Mouse (Mus musculus): ENCODE data around the gene 1700020D05Rik. TPM values are rescaled to one million over a fixed set of nuclear protein-coding genes. Genes with fewer than 3 reads are reported as not detected.

Gene 1700020D05Rik
- polyA plus RNA-seq, 1 experiment from 2014 or later, result not detected

- Histone ChIP-seq H3K9ac (ENCODE audit: low read depth, low read length) (peak overlapping the region; percentile 87), H3K27ac (ENCODE audit: low read length) (peak overlapping the region; percentile 86), H3K4me2 (ENCODE audit: low read length) (peak overlapping the region; percentile 98), H3K4me3 (ENCODE audit: low read depth, low read length) (peak overlapping the region; percentile 84), H3K27me3 (ENCODE audit: control insufficient read depth, insufficient read depth, low read depth, low read length) (no peaks in the 10 kb centered on the region), H3K36me3 (ENCODE audit: control insufficient read depth, insufficient read depth, low read length) (peaks cover 5% of the 10 kb centered on the region; the same call in 1 of the 2 replicates), H3K4me1 (ENCODE audit: control insufficient read depth, insufficient read depth, low read length) (peaks cover 45% of the 10 kb centered on the region), H3K9me3 (replicated peaks; ENCODE audit: control insufficient read depth, low read length, poor library complexity, severe bottlenecking) (no peaks in the 10 kb centered on the region)
- no peak for ATAC-seq
- 28% methylated on average over 3 of the region's 3 CpGs for WGBS
These were observed 43.7 kb downstream of the 1700020D05Rik start for GRCm38 (mm10) chr19:5459896-5460295.

- Histone ChIP-seq H3K9me3 (replicated peaks; ENCODE audit: control insufficient read depth, low read length, poor library complexity, severe bottlenecking) (no peaks in the 10 kb centered on the region), H3K4me2 (ENCODE audit: low read length) (no peak overlapping the region), H3K36me3 (ENCODE audit: control insufficient read depth, insufficient read depth, low read length) (no peaks in the 10 kb centered on the region), H3K27me3 (ENCODE audit: control insufficient read depth, insufficient read depth, low read depth, low read length) (no peaks in the 10 kb centered on the region), H3K4me1 (ENCODE audit: control insufficient read depth, insufficient read depth, low read length) (peaks cover 44% of the 10 kb centered on the region), H3K4me3 (ENCODE audit: low read depth, low read length) (no peak overlapping the region), H3K9ac (ENCODE audit: low read depth, low read length) (no peak overlapping the region), H3K27ac (ENCODE audit: low read length) (no peak overlapping the region)
- WGBS, result 67% methylated on average over 7 of the region's 7 CpGs
- ATAC-seq, result no peak
These were observed 44.6 kb downstream of the 1700020D05Rik start for GRCm38 (mm10) chr19:5459019-5459418.

DNA sequence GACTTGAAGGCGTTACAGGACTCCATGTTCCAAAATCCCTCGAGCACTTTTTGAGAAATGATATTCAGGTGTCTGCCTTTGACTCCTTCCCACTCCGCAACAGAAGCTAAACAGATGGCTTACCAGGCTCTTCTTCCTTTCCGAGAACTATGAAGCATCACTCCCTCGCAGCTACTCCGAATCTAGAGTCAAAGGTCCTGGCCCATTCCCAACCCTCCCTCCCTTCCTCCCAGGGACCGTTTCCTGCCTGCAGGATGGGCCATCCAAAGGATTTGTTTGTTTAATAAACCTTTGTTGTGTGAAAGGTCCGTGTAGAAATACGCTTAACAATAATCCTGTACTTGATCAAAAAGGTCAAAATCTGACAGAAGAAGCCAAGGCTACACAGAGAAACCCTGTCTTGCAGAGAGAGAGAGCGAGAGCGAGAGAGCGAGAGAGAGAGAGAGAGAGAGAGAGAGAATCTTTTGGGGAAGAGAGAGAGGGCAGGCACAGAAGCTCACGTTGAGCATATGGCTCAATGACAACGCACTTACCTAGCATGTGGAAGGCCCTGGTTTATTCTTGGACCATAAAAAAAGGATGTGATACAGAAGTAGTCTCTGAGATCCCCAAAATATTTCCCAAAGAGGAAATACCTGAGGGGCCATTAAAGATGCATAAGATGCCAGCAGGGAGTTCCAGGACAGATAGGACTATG, 45.7 kb downstream of the 1700020D05Rik start, which contains the start of gene Ccdc85b:
Ccdc85b (minus strand) TSS at position 149 of the 697 bp plus-strand sequence.
- ATAC-seq, result no peak; the same call in 1 of the 2 replicates
- Histone ChIP-seq H3K36me3 (ENCODE audit: control insufficient read depth, insufficient read depth, low read length) (no peaks in the 10 kb centered on the region), H3K4me1 (ENCODE audit: control insufficient read depth, insufficient read depth, low read length) (peaks cover 39% of the 10 kb centered on the region), H3K27me3 (ENCODE audit: control insufficient read depth, insufficient read depth, low read depth, low read length) (no peaks in the 10 kb centered on the region), H3K4me2 (ENCODE audit: low read length) (peak within 1 kb of the TSS; percentile 98), H3K9ac (ENCODE audit: low read depth, low read length) (peak within 1 kb of the TSS; percentile 95), H3K4me3 (ENCODE audit: low read depth, low read length) (peak within 1 kb of the TSS; percentile 82), H3K27ac (ENCODE audit: low read length) (peak within 1 kb of the TSS; percentile 98), H3K9me3 (replicated peaks; ENCODE audit: control insufficient read depth, low read length, poor library complexity, severe bottlenecking) (no peaks in the 10 kb centered on the region)
- WGBS, result 18% methylated on average over 14 of the region's 14 CpGs

DNA sequence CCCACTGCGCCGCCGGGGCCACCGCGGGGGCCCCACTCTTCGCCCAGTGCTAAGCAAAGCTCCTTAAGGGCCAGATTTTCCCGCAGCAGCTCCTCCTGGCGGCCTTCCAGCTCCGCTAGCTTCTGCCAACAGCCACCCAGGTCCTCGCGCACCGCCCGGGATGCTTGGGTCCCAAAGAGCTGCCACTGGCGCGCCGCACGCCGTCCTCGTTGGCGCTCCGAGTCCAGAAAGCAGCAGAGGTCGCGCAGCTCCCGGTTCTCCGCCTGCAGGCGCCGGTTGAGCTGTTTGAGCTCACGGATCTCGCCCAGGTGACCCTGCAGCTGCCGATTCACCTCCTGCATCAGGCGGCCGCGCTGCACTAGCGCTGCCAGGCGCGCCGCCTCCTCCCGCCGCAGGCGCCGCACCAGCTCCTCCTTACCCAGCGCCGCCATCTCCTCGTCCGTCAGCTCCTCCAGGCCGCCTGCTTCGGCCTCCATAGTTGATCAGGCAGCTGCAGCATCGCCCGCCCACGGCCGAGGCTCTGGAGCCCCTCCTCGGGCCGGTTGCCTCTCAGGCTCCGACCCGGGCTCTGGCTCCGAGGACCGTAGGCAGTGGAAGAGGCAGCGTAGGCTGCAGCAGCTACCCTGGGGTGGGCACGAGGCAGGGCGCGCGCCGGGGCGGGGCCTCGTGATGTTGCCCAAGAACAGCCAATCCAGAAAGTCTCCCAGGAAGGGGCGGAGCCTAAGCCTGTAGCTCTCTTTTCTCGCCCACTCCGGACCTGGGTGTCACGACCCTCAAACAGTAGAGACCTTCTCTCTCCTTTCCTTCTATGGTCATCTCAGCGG, 46.5 kb downstream of the 1700020D05Rik start:
- Histone ChIP-seq H3K9me3 (replicated peaks; ENCODE audit: control insufficient read depth, low read length, poor library complexity, severe bottlenecking) (no peaks in the 10 kb centered on the region), H3K36me3 (ENCODE audit: control insufficient read depth, insufficient read depth, low read length) (no peaks in the 10 kb centered on the region), H3K4me1 (ENCODE audit: control insufficient read depth, insufficient read depth, low read length) (peaks cover 39% of the 10 kb centered on the region), H3K4me3 (ENCODE audit: low read depth, low read length) (peak overlapping the region; percentile 82), H3K27me3 (ENCODE audit: control insufficient read depth, insufficient read depth, low read depth, low read length) (no peaks in the 10 kb centered on the region), H3K27ac (ENCODE audit: low read length) (peak overlapping the region; percentile 98), H3K9ac (ENCODE audit: low read depth, low read length) (peak overlapping the region; percentile 95), H3K4me2 (ENCODE audit: low read length) (peak overlapping the region; percentile 98)
- ATAC-seq, result peak; percentile 94
- WGBS, result 0% methylated on average over 69 of the region's 70 CpGs

DNA sequence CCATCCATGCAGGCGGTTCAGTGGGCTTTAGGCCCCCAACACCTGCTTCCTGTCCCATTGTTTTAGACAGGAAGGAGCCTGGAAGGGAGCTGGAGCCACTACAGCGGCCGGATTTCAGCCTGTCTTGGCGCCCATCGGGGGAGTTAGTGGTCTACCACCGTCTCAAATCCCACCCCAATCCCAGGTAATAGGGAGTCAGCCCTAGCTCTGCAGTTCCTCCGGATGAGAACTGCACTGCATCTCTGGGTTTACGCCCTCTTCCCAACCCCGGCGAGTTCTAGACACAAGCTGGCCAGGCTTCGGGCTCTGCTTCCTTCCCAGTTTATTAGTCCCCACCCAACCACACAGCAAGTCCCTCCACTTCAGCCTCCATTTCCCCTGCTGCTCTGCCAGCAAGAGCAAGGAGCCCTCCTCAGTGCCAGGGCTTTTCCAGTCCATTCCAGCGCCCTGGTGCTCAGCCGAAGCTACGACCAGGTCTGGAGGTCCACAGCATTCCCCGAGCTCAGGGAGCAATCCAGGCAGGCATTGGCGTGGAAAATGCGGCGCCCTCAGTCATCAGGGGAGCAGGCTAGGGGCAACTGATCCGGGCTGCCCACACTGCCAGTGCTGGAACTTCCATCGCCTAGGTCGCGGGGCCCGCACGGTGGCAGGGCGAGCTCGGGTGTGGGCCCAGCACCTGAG, 47.2 kb downstream of the 1700020D05Rik start:
- no peaks in the 10 kb centered on the region for H3K36me3 ChIP-seq (ENCODE audit: control insufficient read depth, insufficient read depth, low read length)
- 5% methylated on average over 26 of the region's 26 CpGs for WGBS

GRCm38 (mm10) chr19:5455568-5455967, 48.0 kb downstream of the 1700020D05Rik start:
- Histone ChIP-seq H3K27ac (ENCODE audit: low read length) (peak overlapping the region; percentile 98; the same call in 1 of the 2 replicates), H3K9ac (ENCODE audit: low read depth, low read length) (peak overlapping the region; percentile 95)
- 50% methylated on average over 8 of the region's 8 CpGs for WGBS

More for the DNA sequence above, 47.2 kb downstream of the 1700020D05Rik start:
- peak overlapping the region; percentile 98 for H3K4me2 ChIP-seq (ENCODE audit: low read length)
- no peaks in the 10 kb centered on the region for H3K9me3 ChIP-seq (replicated peaks; ENCODE audit: control insufficient read depth, low read length, poor library complexity, severe bottlenecking)
- no peaks in the 10 kb centered on the region for H3K27me3 ChIP-seq (ENCODE audit: control insufficient read depth, insufficient read depth, low read depth, low read length)
- peak overlapping the region; percentile 95 for H3K9ac ChIP-seq (ENCODE audit: low read depth, low read length)
- peak overlapping the region; percentile 82 for H3K4me3 ChIP-seq (ENCODE audit: low read depth, low read length)
- H3K27ac ChIP-seq (ENCODE audit: low read length), result peak overlapping the region; percentile 98
- H3K4me1 ChIP-seq (ENCODE audit: control insufficient read depth, insufficient read depth, low read length), result peaks cover 36% of the 10 kb centered on the region
- no peak; the same call in 1 of the 2 replicates for ATAC-seq

DNA sequence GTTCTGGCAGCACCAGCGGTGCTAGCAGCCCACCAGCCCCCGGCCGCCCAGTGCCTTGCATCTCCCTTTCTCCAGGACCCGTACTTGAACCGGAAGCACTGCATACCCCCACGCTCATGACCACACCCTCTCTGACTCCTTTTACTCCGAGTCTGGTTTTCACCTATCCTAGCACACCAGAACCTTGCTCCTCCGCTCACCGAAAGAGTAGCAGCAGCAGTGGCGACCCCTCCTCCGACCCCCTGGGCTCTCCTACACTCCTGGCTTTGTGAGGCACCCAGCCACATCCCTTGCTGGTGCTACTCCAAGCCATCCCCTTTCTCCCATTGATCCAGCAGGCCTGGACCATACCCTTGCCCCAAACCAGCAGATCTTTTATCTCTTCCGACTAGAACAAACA, 48.5 kb downstream of the 1700020D05Rik start:
- Histone ChIP-seq H3K4me3 (ENCODE audit: low read depth, low read length) (no peak overlapping the region), H3K9ac (ENCODE audit: low read depth, low read length) (peak overlapping the region; percentile 13), H3K36me3 (ENCODE audit: control insufficient read depth, insufficient read depth, low read length) (no peaks in the 10 kb centered on the region), H3K27ac (ENCODE audit: low read length) (no peak overlapping the region), H3K9me3 (replicated peaks; ENCODE audit: control insufficient read depth, low read length, poor library complexity, severe bottlenecking) (no peaks in the 10 kb centered on the region), H3K27me3 (ENCODE audit: control insufficient read depth, insufficient read depth, low read depth, low read length) (peaks cover 4% of the 10 kb centered on the region; the same call in 1 of the 2 replicates), H3K4me2 (ENCODE audit: low read length) (peak overlapping the region; percentile 98), H3K4me1 (ENCODE audit: control insufficient read depth, insufficient read depth, low read length) (peaks cover 30% of the 10 kb centered on the region)
- no peak for ATAC-seq
- 84% methylated on average over 12 of the region's 12 CpGs for WGBS

More at GRCm38 (mm10) chr19:5455568-5455967, 48.0 kb downstream of the 1700020D05Rik start:
- peaks cover 31% of the 10 kb centered on the region for H3K4me1 ChIP-seq (ENCODE audit: control insufficient read depth, insufficient read depth, low read length)
- H3K4me2 ChIP-seq (ENCODE audit: low read length), result peak overlapping the region; percentile 98
- ATAC-seq, result no peak
- no peaks in the 10 kb centered on the region for H3K36me3 ChIP-seq (ENCODE audit: control insufficient read depth, insufficient read depth, low read length)
- H3K4me3 ChIP-seq (ENCODE audit: low read depth, low read length), result peak overlapping the region; percentile 82
- H3K9me3 ChIP-seq (replicated peaks; ENCODE audit: control insufficient read depth, low read length, poor library complexity, severe bottlenecking), result no peaks in the 10 kb centered on the region
- H3K27me3 ChIP-seq (ENCODE audit: control insufficient read depth, insufficient read depth, low read depth, low read length), result no peaks in the 10 kb centered on the region; the same call in 1 of the 2 replicates
